Mouse (Mus musculus): ENCODE data around the gene Rac3. TPM values are rescaled to one million over a fixed set of nuclear protein-coding genes. Genes with fewer than 3 reads are reported as not detected.

Rac3 gene
- polyA plus RNA-seq, 1 experiment: 2.5 TPM

DNA sequence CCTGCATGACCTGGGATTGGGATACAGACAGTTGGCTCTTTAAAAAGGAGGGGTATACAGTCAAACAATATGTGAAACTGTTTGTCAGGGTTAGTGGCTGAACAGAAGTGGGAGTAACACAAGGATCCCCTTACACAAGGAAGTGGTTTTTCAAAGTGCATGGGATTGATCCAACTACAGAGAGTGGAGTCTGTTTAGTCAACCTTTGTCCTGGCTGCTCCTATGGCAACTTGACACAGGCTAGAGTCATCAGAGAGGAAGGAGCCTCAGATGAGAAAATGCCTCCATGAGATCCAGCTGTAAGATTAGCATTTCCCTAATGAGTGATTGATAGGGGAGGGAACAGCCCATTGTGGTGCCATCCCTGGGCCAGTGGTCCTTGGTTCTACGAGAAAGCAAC lies 46.9 kb downstream of the Rac3 start:
- H3ac ChIP-seq (ENCODE audit: control insufficient read depth, insufficient read length, low read depth): no peak overlapping the region
- no peak overlapping the region for H3K4me3 ChIP-seq (ENCODE audit: insufficient read depth, poor library complexity, severe bottlenecking)
- no peaks in the 10 kb centered on the region for H3K36me3 ChIP-seq (ENCODE audit: control insufficient read depth, insufficient read depth)
- H3K79me3 ChIP-seq (ENCODE audit: low read depth): no peaks in the 10 kb centered on the region
- H3K79me2 ChIP-seq (ENCODE audit: control insufficient read depth, insufficient read depth): no peaks in the 10 kb centered on the region
- TF ChIP-seq CEBPB (IDR thresholded peaks at IDR 0.05; ENCODE audit: low read depth): no peak
- TF ChIP-seq CTCF (IDR thresholded peaks at IDR 0.05; ENCODE audit: control insufficient read depth, insufficient read depth, insufficient read length): no peak
- no peaks in the 10 kb centered on the region for H3K27me3 ChIP-seq (ENCODE audit: control insufficient read depth, insufficient read depth, insufficient read length)

DNA sequence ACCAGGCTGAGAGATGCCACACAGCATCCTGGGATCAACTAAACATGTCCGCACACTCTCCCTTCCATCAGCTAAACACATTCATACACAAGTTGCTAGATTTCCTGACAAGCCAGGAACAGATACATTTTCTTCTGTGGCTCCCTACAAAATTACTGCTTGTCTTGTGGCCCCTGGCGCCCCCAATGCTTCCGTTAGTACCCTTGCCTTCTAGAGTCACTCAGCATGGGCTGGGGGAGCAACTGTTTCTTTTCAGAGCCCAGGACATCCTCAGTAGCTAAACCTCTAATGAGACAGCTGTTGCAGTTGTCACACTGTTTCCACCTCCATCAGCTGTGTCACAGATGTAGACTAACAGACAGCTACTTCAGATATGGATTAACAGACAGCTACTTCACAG lies 51.5 kb downstream of the Rac3 start:
- Histone ChIP-seq H3K36me3 (ENCODE audit: control insufficient read depth, insufficient read depth) (no peaks in the 10 kb centered on the region), H3K4me3 (ENCODE audit: insufficient read depth, poor library complexity, severe bottlenecking) (no peak overlapping the region), H3K27me3 (ENCODE audit: control insufficient read depth, insufficient read depth, insufficient read length) (no peaks in the 10 kb centered on the region), H3ac (ENCODE audit: control insufficient read depth, insufficient read length, low read depth) (no peak overlapping the region), H3K79me3 (ENCODE audit: low read depth) (no peaks in the 10 kb centered on the region), H3K79me2 (ENCODE audit: control insufficient read depth, insufficient read depth) (no peaks in the 10 kb centered on the region)
- TF ChIP-seq CTCF (IDR thresholded peaks at IDR 0.05; ENCODE audit: control insufficient read depth, insufficient read depth, insufficient read length): no peak
- TF ChIP-seq MYOG (IDR thresholded peaks at IDR 0.05; ENCODE audit: control insufficient read depth, extremely low read depth, insufficient read length): no peak
- no peak for TF ChIP-seq CEBPB (IDR thresholded peaks at IDR 0.05; ENCODE audit: low read depth)
- no peak for TF ChIP-seq MAX (IDR thresholded peaks at IDR 0.05)
- TF ChIP-seq FOSL1 (IDR thresholded peaks at IDR 0.05; ENCODE audit: insufficient read depth, low read length, poor library complexity, severe bottlenecking): no peak
- TF ChIP-seq USF1 (IDR thresholded peaks at IDR 0.05; ENCODE audit: low read depth): no peak
- TF ChIP-seq MYOD1 (IDR thresholded peaks at IDR 0.05; ENCODE audit: control insufficient read depth, insufficient read length, low read depth): no peak

Other genes with a start within 250 kb of the Rac3 start
- 338 TPM for gene Mrpl12, start 236.9 kb upstream of the Rac3 start, polyA plus RNA-seq (2012; fragmentation: generic; extraction: Trizol)
- gene Slc25a10, start 229.6 kb upstream of the Rac3 start, polyA plus RNA-seq (2012; fragmentation: generic; extraction: Trizol): 154 TPM
- not detected for gene Gcgr, start 190.8 kb upstream of the Rac3 start, polyA plus RNA-seq (2012; fragmentation: generic; extraction: Trizol)
- 90.7 TPM for gene Mcrip1, start 171.7 kb upstream of the Rac3 start, polyA plus RNA-seq (2012; fragmentation: generic; extraction: Trizol)
- gene Ppp1r27, start 170.3 kb upstream of the Rac3 start, polyA plus RNA-seq (2012; fragmentation: generic; extraction: Trizol): 0.12 TPM
- gene P4hb, start 148.2 kb upstream of the Rac3 start, polyA plus RNA-seq (2012; fragmentation: generic; extraction: Trizol): 519 TPM
- gene Arhgdia, start 139.8 kb upstream of the Rac3 start, polyA plus RNA-seq (2012; fragmentation: generic; extraction: Trizol): 1,072 TPM
- gene Alyref, start 123.1 kb upstream of the Rac3 start, polyA plus RNA-seq (2012; fragmentation: generic; extraction: Trizol): 218 TPM
- gene Anapc11, start 123.0 kb upstream of the Rac3 start, polyA plus RNA-seq (2012; fragmentation: generic; extraction: Trizol): 254 TPM
- gene Npb, start 113.0 kb upstream of the Rac3 start, polyA plus RNA-seq (2012; fragmentation: generic; extraction: Trizol): not detected
- gene Pcyt2, start 103.5 kb upstream of the Rac3 start, polyA plus RNA-seq (2012; fragmentation: generic; extraction: Trizol): 51.5 TPM
- gene Sirt7, start 96.2 kb upstream of the Rac3 start, polyA plus RNA-seq (2012; fragmentation: generic; extraction: Trizol): 21.9 TPM
- gene Mafg, start 87.9 kb upstream of the Rac3 start, polyA plus RNA-seq (2012; fragmentation: generic; extraction: Trizol): 33.3 TPM
- gene Pycr1, start 77.7 kb upstream of the Rac3 start, polyA plus RNA-seq (2012; fragmentation: generic; extraction: Trizol): 16.1 TPM
- gene Myadml2, start 73.3 kb upstream of the Rac3 start, polyA plus RNA-seq (2012; fragmentation: generic; extraction: Trizol): not detected
- 0.43 TPM for gene Notum, start 60.3 kb upstream of the Rac3 start, polyA plus RNA-seq (2012; fragmentation: generic; extraction: Trizol)
- 66.0 TPM for gene Aspscr1, start 48.5 kb upstream of the Rac3 start, polyA plus RNA-seq (2012; fragmentation: generic; extraction: Trizol)
- 57.6 TPM for gene Cenpx, start 7.7 kb upstream of the Rac3 start, polyA plus RNA-seq (2012; fragmentation: generic; extraction: Trizol)
- gene Lrrc45, start 7.5 kb upstream of the Rac3 start, polyA plus RNA-seq (2012; fragmentation: generic; extraction: Trizol): 13.5 TPM
- 15.4 TPM for gene Dcxr, start 5.8 kb downstream of the Rac3 start, polyA plus RNA-seq (2012; fragmentation: generic; extraction: Trizol)
- 51.7 TPM for gene Cbr2, start 10.6 kb downstream of the Rac3 start, polyA plus RNA-seq (2012; fragmentation: generic; extraction: Trizol)
- gene Hmga1b, start 41.3 kb downstream of the Rac3 start, polyA plus RNA-seq (2012; fragmentation: generic; extraction: Trizol): 774 TPM
- 17.6 TPM for gene Rfng, start 62.7 kb downstream of the Rac3 start, polyA plus RNA-seq (2012; fragmentation: generic; extraction: Trizol)
- gene Gps1, start 62.8 kb downstream of the Rac3 start, polyA plus RNA-seq (2012; fragmentation: generic; extraction: Trizol): 187 TPM
- 64.7 TPM for gene Dus1l, start 74.9 kb downstream of the Rac3 start, polyA plus RNA-seq (2012; fragmentation: generic; extraction: Trizol)
- 199 TPM for gene Fasn, start 103.1 kb downstream of the Rac3 start, polyA plus RNA-seq (2012; fragmentation: generic; extraction: Trizol)
- gene Ccdc57, start 211.4 kb downstream of the Rac3 start, polyA plus RNA-seq (2012; fragmentation: generic; extraction: Trizol): 1.1 TPM
- 0.89 TPM for gene Slc16a3, start 227.0 kb downstream of the Rac3 start, polyA plus RNA-seq (2012; fragmentation: generic; extraction: Trizol)

Data from C2C12 (cell line).